11 mouse cellular contexts compared by ENCODE assay signal in genomic region chr17:73087045-73087910, GRCm38 (mm10). TPM values are rescaled to one million over a fixed set of nuclear protein-coding genes. Genes with fewer than 3 reads are reported as not detected.
DNase-seq lines count a peak whose midpoint lies in the region; ATAC-seq and TF ChIP-seq lines count a peak whose summit lies in the region.
"Had no signal": no experiment of that assay in that cellular context is flagged by ENCODE, and none has a peak within 500 bp of the region (broad histone marks: within the 10 kb centered on the region; RNA-seq: fewer than 3 reads in every experiment).

No protein-coding gene starts in this region.

- H3K27ac ChIP-seq in heart, embryonic 12.5 days (ENCODE audit: poor library complexity, severe bottlenecking): peak overlapping the region; percentile 75
- H3K27ac ChIP-seq in heart, adult 2 months: no peak overlapping the region
- H3K27ac ChIP-seq in liver, embryonic 16.5 days (ENCODE audit: low read length): no peak overlapping the region
- no peak overlapping the region for H3K27ac ChIP-seq in layer of hippocampus, adult 2 months
- H3K27ac ChIP-seq: limb, embryonic 13.5 days had no signal

- no peaks in the 10 kb centered on the region for H3K36me3 ChIP-seq in heart, embryonic 12.5 days
- H3K36me3 ChIP-seq in heart, adult 2 months (ENCODE audit: control insufficient read depth, insufficient read depth, low read length): no peaks in the 10 kb centered on the region
- H3K36me3 ChIP-seq in liver, embryonic 16.5 days (ENCODE audit: control insufficient read depth, insufficient read depth): no peaks in the 10 kb centered on the region
- H3K36me3 ChIP-seq: limb, embryonic 13.5 days had no signal

- H3K9me3 ChIP-seq in heart, embryonic 12.5 days (replicated peaks): no peaks in the 10 kb centered on the region
- H3K9me3 ChIP-seq in liver, embryonic 16.5 days (replicated peaks; ENCODE audit: control insufficient read depth, low read length): no peaks in the 10 kb centered on the region
- H3K9me3 ChIP-seq: limb, embryonic 13.5 days; megakaryocyte, embryonic 14.5 days had no signal

- ATAC-seq in heart, embryonic 12.5 days (ENCODE audit: insufficient number of reproducible peaks, low FRiP score): no peak
- ATAC-seq in liver, embryonic 16.5 days (ENCODE audit: low read depth): peak; percentile 16; the same call in 1 of the 2 replicates
- ATAC-seq in monocyte, adult 5-6 weeks (replicated peaks; ENCODE audit: insufficient number of reproducible peaks, low FRiP score, low TSS enrichment, poor library complexity, severe bottlenecking): no peak; the same call in 1 of the 2 replicates

- H3K4me3 ChIP-seq in heart, embryonic 12.5 days: no peak overlapping the region
- H3K4me3 ChIP-seq in heart, adult 2 months: no peak overlapping the region
- no peak overlapping the region for H3K4me3 ChIP-seq in liver, embryonic 16.5 days (ENCODE audit: low read depth, low read length)
- H3K4me3 ChIP-seq in layer of hippocampus, adult 2 months: no peak overlapping the region
- H3K4me3 ChIP-seq: limb, embryonic 13.5 days; megakaryocyte, embryonic 14.5 days had no signal

- TF ChIP-seq POLR2A in heart, adult 2 months (IDR thresholded peaks at IDR 0.05; ENCODE audit: insufficient read depth, low read depth, low read length): no peak

- intact Hi-C loops in heart, adult 2 months (cut with DNase I): loop anchor here (5.0 kb wide), 1 partner anchor 170 kb away; the partner anchor contains the start of gene Lbh

- no peaks in the 10 kb centered on the region for H3K27me3 ChIP-seq in heart, embryonic 12.5 days (replicated peaks)
- H3K27me3 ChIP-seq in heart, adult 2 months (ENCODE audit: control insufficient read depth, insufficient read depth, low read length): no peaks in the 10 kb centered on the region
- H3K27me3 ChIP-seq in liver, embryonic 16.5 days (ENCODE audit: control insufficient read depth, insufficient read depth, low read depth, low read length): no peaks in the 10 kb centered on the region
- H3K27me3 ChIP-seq: limb, embryonic 13.5 days; megakaryocyte, embryonic 14.5 days had no signal

- 9% methylated on average over 13 of the region's 13 CpGs for WGBS in heart, embryonic 12.5 days
- WGBS in heart, adult 2 months: 17% methylated on average over 13 of the region's 13 CpGs
- 12% methylated on average over 13 of the region's 13 CpGs for WGBS in liver, embryonic 16.5 days (ENCODE audit: insufficient replicate concordance)

- TF ChIP-seq EP300 in heart, adult 2 months (IDR thresholded peaks at IDR 0.05; ENCODE audit: insufficient read depth, low read depth, low read length): no peak

- no peak for TF ChIP-seq CTCF in heart, adult 2 months (IDR thresholded peaks at IDR 0.05)
- TF ChIP-seq CTCF in layer of hippocampus, adult 2 months (conservative IDR thresholded peaks at IDR 0.05): no peak

- H3K4me2 ChIP-seq in heart, embryonic 12.5 days: peak overlapping the region; percentile 34
- no peak overlapping the region for H3K4me2 ChIP-seq in liver, embryonic 16.5 days (ENCODE audit: low read depth, low read length)
- H3K4me2 ChIP-seq: limb, embryonic 13.5 days had no signal

- peaks cover 31% of the 10 kb centered on the region for H3K4me1 ChIP-seq in heart, embryonic 12.5 days (replicated peaks)
- no peaks in the 10 kb centered on the region for H3K4me1 ChIP-seq in heart, adult 2 months (ENCODE audit: control insufficient read depth, insufficient read depth, low read length)
- H3K4me1 ChIP-seq in liver, embryonic 16.5 days (ENCODE audit: control insufficient read depth, low read depth, low read length): no peaks in the 10 kb centered on the region

- H3K9ac ChIP-seq in heart, embryonic 12.5 days: no peak overlapping the region
- H3K9ac ChIP-seq in heart, adult 2 months (ENCODE audit: low read depth, low read length): no peak overlapping the region
- H3K9ac ChIP-seq in liver, embryonic 16.5 days (ENCODE audit: low read depth, low read length): no peak overlapping the region
- H3K9ac ChIP-seq: limb, embryonic 13.5 days had no signal

- DNase-seq in heart, adult 2 months: no peak
- DNase-seq in A20 (ENCODE audit: low read depth, low spot score): peak; percentile 35
- peak; percentile 76 for DNase-seq in T-cell, adult 2 months (ENCODE audit: low spot score)
- no peak for DNase-seq in cerebellum, postnatal 14 days
- DNase-seq in layer of hippocampus, adult 2 months (ENCODE audit: low spot score in 2 of 2): no peak
- DNase-seq: adrenal gland, postnatal 36 days had no signal

- H3K79me2 ChIP-seq in heart, adult 2 months (replicated peaks; ENCODE audit: control insufficient read depth, insufficient read depth, low read length): no peaks in the 10 kb centered on the region

RNA-seq across cellular contexts. Expression of gene Lclat1, which starts 20.5 kb away (rescaled TPM):
- 47.0 and 51.3 TPM in 2 replicates for polyA plus RNA-seq in heart, embryonic 12.5 days (2016; fragmentation: Nextera tagmentation; extraction: Ambion mirVana)
- 100 to 1,000 TPM; 100 to 104 TPM for total RNA-seq in heart, adult 2 months (2021)
- 30.2 and 65.1 TPM in 2 replicates for polyA plus RNA-seq in heart, adult 2 months (2012; rRNA removed)
- polyA plus RNA-seq in liver, embryonic 16.5 days (2015; fragmentation: Nextera tagmentation; extraction: Ambion mirVana): 2.9 and 3.4 TPM in 2 replicates
- 6.3 to 7.8 TPM (median 7.7 TPM) in 3 replicates for total RNA-seq in monocyte, adult 5-6 weeks (2017)
- total RNA-seq in layer of hippocampus, adult 2 months (2021): 10 to 100 TPM; 32.9 to 34.6 TPM

Comparison
In these comparisons a context has a peak if more than half of its experiments do, and no peak if none do; other contexts are left out.
1. DNase-seq: peak in A20 (single experiment) and T-cell, adult 2 months (single experiment); none in heart, adult 2 months (0 of 2), cerebellum, postnatal 14 days (0 of 2) and layer of hippocampus, adult 2 months (0 of 2).